Mouse (Mus musculus): ENCODE measurements around the gene Ptprk. TPM values are rescaled to one million over a fixed set of nuclear protein-coding genes. Genes with fewer than 3 reads are reported as not detected.

The Ptprk gene
- polyA plus RNA-seq, 1 experiment: 28.8 TPM

- Histone ChIP-seq H3K79me2 (ENCODE audit: control insufficient read depth, insufficient read depth) (no peaks in the 10 kb centered on the region), H3ac (ENCODE audit: control insufficient read depth, insufficient read length) (no peak overlapping the region), H3K36me3 (ENCODE audit: control insufficient read depth, insufficient read depth) (no peaks in the 10 kb centered on the region), H3K27me3 (ENCODE audit: control insufficient read depth, insufficient read depth, insufficient read length) (no peaks in the 10 kb centered on the region), H3K4me3 (no peak overlapping the region), H3K4me2 (ENCODE audit: low read depth) (no peak overlapping the region)
- TF ChIP-seq TCF12 (IDR thresholded peaks at IDR 0.05; ENCODE audit: insufficient read depth, poor library complexity, severe bottlenecking) (no peak), MYOD1 (IDR thresholded peaks at IDR 0.05; ENCODE audit: control insufficient read depth in 1 of 3, insufficient read length in 2 of 3, low read depth in 2 of 3) (no peak), USF1 (IDR thresholded peaks at IDR 0.05; ENCODE audit: low read depth) (no peak), POLR2AphosphoS2 (IDR thresholded peaks at IDR 0.05; ENCODE audit: insufficient read length, low read depth) (no peak), POLR2A (IDR thresholded peaks at IDR 0.05; ENCODE audit: insufficient read length, low read depth) (no peak), E2F4 (IDR thresholded peaks at IDR 0.05; ENCODE audit: insufficient read depth) (no peak), MAX (IDR thresholded peaks at IDR 0.05; ENCODE audit: low read depth) (no peak), REST (IDR thresholded peaks at IDR 0.05; ENCODE audit: insufficient read depth, insufficient read length) (no peak), TCF3 (IDR thresholded peaks at IDR 0.05; ENCODE audit: insufficient read length, low read depth) (no peak), CEBPB (IDR thresholded peaks at IDR 0.05; ENCODE audit: insufficient read depth, poor library complexity, severe bottlenecking) (no peak), MYOG (IDR thresholded peaks at IDR 0.05; ENCODE audit: control insufficient read depth in 1 of 3, insufficient read depth in 1 of 3, insufficient read length in 2 of 3, low read depth in 2 of 3) (no peak), SRF (IDR thresholded peaks at IDR 0.05; ENCODE audit: control insufficient read depth, insufficient read length, low read depth) (no peak)
Observed at GRCm38 (mm10) chr10:28459963-28460362, 385.3 kb downstream of the Ptprk start.

- Histone ChIP-seq H3ac (ENCODE audit: control insufficient read depth, insufficient read length) (no peak overlapping the region), H3K79me2 (ENCODE audit: control insufficient read depth, insufficient read depth) (no peaks in the 10 kb centered on the region), H3K4me2 (ENCODE audit: low read depth) (no peak overlapping the region), H3K27me3 (ENCODE audit: control insufficient read depth, insufficient read depth, insufficient read length) (no peaks in the 10 kb centered on the region), H3K4me3 (no peak overlapping the region), H3K36me3 (ENCODE audit: control insufficient read depth, insufficient read depth) (peaks cover 4% of the 10 kb centered on the region)
- TF ChIP-seq REST (IDR thresholded peaks at IDR 0.05; ENCODE audit: insufficient read depth, insufficient read length) (no peak), POLR2A (IDR thresholded peaks at IDR 0.05; ENCODE audit: insufficient read length, low read depth) (no peak), MAX (IDR thresholded peaks at IDR 0.05; ENCODE audit: low read depth) (no peak), POLR2AphosphoS2 (IDR thresholded peaks at IDR 0.05; ENCODE audit: insufficient read length, low read depth) (no peak), SRF (IDR thresholded peaks at IDR 0.05; ENCODE audit: control insufficient read depth, insufficient read length, low read depth) (no peak), USF1 (IDR thresholded peaks at IDR 0.05; ENCODE audit: low read depth) (no peak), MYOG (IDR thresholded peaks at IDR 0.05; ENCODE audit: control insufficient read depth in 1 of 3, insufficient read depth in 1 of 3, insufficient read length in 2 of 3, low read depth in 2 of 3) (no peak), TCF3 (IDR thresholded peaks at IDR 0.05; ENCODE audit: insufficient read length, low read depth) (no peak), TCF12 (IDR thresholded peaks at IDR 0.05; ENCODE audit: insufficient read depth, poor library complexity, severe bottlenecking) (no peak), E2F4 (IDR thresholded peaks at IDR 0.05; ENCODE audit: insufficient read depth) (no peak), CEBPB (IDR thresholded peaks at IDR 0.05; ENCODE audit: insufficient read depth, poor library complexity, severe bottlenecking) (no peak), MYOD1 (IDR thresholded peaks at IDR 0.05; ENCODE audit: control insufficient read depth in 1 of 3, insufficient read length in 2 of 3, low read depth in 2 of 3) (no peak)
Observed at GRCm38 (mm10) chr10:28463706-28464105, 389.1 kb downstream of the Ptprk start.

DNA sequence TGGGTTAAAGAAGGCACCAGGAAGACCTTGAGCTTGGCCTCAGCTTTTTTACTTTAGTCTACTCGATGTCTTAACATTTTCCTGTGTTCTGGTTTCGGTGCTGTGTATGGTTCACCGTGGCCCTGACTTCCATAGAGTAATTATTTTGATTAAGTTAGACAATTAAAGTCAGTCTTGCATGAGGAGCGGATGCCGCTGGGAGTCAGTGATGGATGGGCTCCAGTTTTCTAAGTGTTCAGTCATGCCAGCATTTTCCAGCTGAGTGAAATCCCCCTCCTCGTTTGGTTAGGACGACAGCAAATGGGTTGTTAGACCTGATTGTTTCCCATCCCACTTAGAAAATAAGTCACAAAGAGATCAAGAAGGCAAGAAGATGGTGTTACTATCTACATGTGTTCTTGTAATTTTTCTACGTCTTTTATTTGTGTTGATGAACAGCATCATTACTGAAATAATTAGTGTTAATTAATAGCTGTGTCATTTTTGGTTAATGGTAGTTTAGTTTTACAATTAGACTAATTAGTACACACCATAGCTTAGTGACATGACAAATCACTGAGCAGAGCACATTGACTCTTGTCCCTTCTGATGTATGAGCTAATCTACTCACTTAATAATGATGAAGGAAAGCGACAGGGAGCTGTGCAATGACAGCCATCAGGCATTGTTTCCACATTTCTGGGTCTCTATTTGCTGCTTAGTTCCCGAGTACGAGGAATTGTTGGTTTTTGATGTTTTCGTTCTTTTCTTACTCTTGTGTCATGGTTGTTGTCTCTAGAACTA lies 390.3 kb downstream of the Ptprk start:
- no peaks in the 10 kb centered on the region for H3K79me2 ChIP-seq (ENCODE audit: control insufficient read depth, insufficient read depth)
- H3ac ChIP-seq (ENCODE audit: control insufficient read depth, insufficient read length): no peak overlapping the region
- peaks cover 4% of the 10 kb centered on the region for H3K36me3 ChIP-seq (ENCODE audit: control insufficient read depth, insufficient read depth)
- TF ChIP-seq CEBPB (IDR thresholded peaks at IDR 0.05; ENCODE audit: insufficient read depth, poor library complexity, severe bottlenecking): no peak
- TF ChIP-seq TCF12 (IDR thresholded peaks at IDR 0.05; ENCODE audit: insufficient read depth, poor library complexity, severe bottlenecking): no peak
- no peak for TF ChIP-seq POLR2AphosphoS2 (IDR thresholded peaks at IDR 0.05; ENCODE audit: insufficient read length, low read depth)
- TF ChIP-seq MYOG (IDR thresholded peaks at IDR 0.05; ENCODE audit: control insufficient read depth in 1 of 3, insufficient read depth in 1 of 3, insufficient read length in 2 of 3, low read depth in 2 of 3): no peak
- TF ChIP-seq USF1 (IDR thresholded peaks at IDR 0.05; ENCODE audit: low read depth): no peak
- TF ChIP-seq MYOD1 (IDR thresholded peaks at IDR 0.05; ENCODE audit: control insufficient read depth in 1 of 3, insufficient read length in 2 of 3, low read depth in 2 of 3): no peak
- no peak for TF ChIP-seq E2F4 (IDR thresholded peaks at IDR 0.05; ENCODE audit: insufficient read depth)
- TF ChIP-seq POLR2A (IDR thresholded peaks at IDR 0.05; ENCODE audit: insufficient read length, low read depth): no peak
- no peak for TF ChIP-seq SRF (IDR thresholded peaks at IDR 0.05; ENCODE audit: control insufficient read depth, insufficient read length, low read depth)
- no peak overlapping the region for H3K4me3 ChIP-seq
- H3K27me3 ChIP-seq (ENCODE audit: control insufficient read depth, insufficient read depth, insufficient read length): no peaks in the 10 kb centered on the region
- no peak overlapping the region for H3K4me2 ChIP-seq (ENCODE audit: low read depth)

DNA sequence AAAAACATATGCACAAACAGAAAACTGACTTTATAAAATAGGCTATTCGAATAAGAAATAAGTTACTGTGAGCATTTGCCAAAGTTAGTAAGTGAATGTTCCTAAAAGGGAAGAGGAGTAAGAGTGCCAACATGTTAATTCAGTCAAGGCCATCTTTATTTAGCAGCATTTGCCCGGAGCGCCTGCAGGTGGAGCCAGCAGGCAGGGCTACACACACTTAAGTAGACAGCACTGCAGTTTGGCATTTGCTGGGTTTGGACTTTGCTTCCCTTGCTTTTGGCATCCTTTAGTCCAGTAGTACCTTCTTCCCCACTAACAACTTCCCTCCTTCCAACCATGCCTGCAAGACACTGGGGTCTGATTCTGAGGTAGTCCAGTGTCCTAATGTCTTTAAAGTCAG lies 411.0 kb downstream of the Ptprk start:
- Histone ChIP-seq H3K79me2 (ENCODE audit: control insufficient read depth, insufficient read depth) (no peaks in the 10 kb centered on the region), H3K27me3 (ENCODE audit: control insufficient read depth, insufficient read depth, insufficient read length) (no peaks in the 10 kb centered on the region), H3ac (ENCODE audit: control insufficient read depth, insufficient read length) (no peak overlapping the region), H3K36me3 (ENCODE audit: control insufficient read depth, insufficient read depth) (no peaks in the 10 kb centered on the region), H3K4me2 (ENCODE audit: low read depth) (no peak overlapping the region), H3K4me3 (no peak overlapping the region)
- TF ChIP-seq TCF12 (IDR thresholded peaks at IDR 0.05; ENCODE audit: insufficient read depth, poor library complexity, severe bottlenecking): no peak
- no peak for TF ChIP-seq MYOG (IDR thresholded peaks at IDR 0.05; ENCODE audit: control insufficient read depth in 1 of 3, insufficient read depth in 1 of 3, insufficient read length in 2 of 3, low read depth in 2 of 3)
- TF ChIP-seq POLR2A (IDR thresholded peaks at IDR 0.05; ENCODE audit: insufficient read length, low read depth): no peak
- no peak for TF ChIP-seq MYOD1 (IDR thresholded peaks at IDR 0.05; ENCODE audit: control insufficient read depth in 1 of 3, insufficient read length in 2 of 3, low read depth in 2 of 3)
- TF ChIP-seq USF1 (IDR thresholded peaks at IDR 0.05; ENCODE audit: low read depth): no peak
- no peak for TF ChIP-seq TCF3 (IDR thresholded peaks at IDR 0.05; ENCODE audit: insufficient read length, low read depth)
- no peak for TF ChIP-seq POLR2AphosphoS2 (IDR thresholded peaks at IDR 0.05; ENCODE audit: insufficient read length, low read depth)
- TF ChIP-seq REST (IDR thresholded peaks at IDR 0.05; ENCODE audit: insufficient read depth, insufficient read length): no peak
- no peak for TF ChIP-seq E2F4 (IDR thresholded peaks at IDR 0.05; ENCODE audit: insufficient read depth)
- no peak for TF ChIP-seq CEBPB (IDR thresholded peaks at IDR 0.05; ENCODE audit: insufficient read depth, poor library complexity, severe bottlenecking)
- TF ChIP-seq MAX (IDR thresholded peaks at IDR 0.05; ENCODE audit: low read depth): no peak
- TF ChIP-seq SRF (IDR thresholded peaks at IDR 0.05; ENCODE audit: control insufficient read depth, insufficient read length, low read depth): no peak

Data from myocyte (in vitro differentiated cells).